Mouse (Mus musculus): ENCODE data around the gene Cxcl13.

GRCm38 (mm10) chr5:95935035-95935434, 21.7 kb upstream of the Cxcl13 start:
- TF ChIP-seq CTCF (IDR thresholded peaks at IDR 0.05; ENCODE audit: low read depth), result no peak
- TF ChIP-seq EP300 (IDR thresholded peaks at IDR 0.05; ENCODE audit: low read depth), result no peak

Measured in heart, postnatal 0 days (tissue).